In the genomic region with DNA sequence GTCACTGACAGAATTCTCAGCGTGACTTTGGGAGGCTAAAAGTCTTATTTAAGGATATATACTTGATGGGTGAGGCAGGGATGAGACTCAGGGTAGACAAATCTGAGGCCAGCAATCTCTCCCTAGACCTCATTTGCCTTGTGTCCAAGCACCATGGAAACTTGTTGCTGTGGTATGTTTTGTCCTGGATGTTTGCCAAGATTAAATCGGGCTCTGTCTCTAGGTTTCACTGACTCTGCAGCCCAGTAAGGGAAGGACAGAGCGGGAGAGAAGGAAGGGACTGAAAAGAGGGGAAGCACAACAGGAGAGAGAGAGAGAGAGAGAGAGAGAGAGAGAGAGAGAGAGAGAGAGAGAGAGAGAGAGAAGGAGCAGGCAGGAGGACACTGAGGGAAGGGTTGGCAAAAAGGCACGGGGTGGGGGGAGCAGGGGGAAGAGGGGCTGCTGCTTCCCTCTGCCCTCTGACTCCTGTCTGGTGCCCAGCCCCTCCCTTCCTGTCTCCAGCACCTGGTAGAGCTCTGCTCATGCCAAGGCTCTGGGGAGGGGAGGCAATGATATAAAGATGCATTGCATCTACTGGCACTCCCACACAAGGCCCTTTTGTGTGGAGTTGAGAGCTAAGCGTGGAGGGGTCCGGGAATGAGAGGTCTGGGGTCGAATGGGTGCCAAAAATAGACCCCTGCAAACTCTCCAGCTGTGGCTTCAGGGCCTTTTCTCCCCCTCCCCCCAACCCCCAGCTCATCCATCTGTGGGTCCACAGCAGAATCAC, we compare ENCODE assay signal across 9 mouse cellular contexts. TPM values are rescaled to one million over a fixed set of nuclear protein-coding genes. Genes with fewer than 3 reads are reported as not detected.
A peak's percentile ranks its signal among the peaks of the same experiment; 100 is the strongest.
DNase-seq lines count a peak whose midpoint lies in the region; ATAC-seq lines count a peak whose summit lies in the region.
"Had no signal": no experiment of that assay in that cellular context is flagged by ENCODE, and none has a peak within 500 bp of the region (broad histone marks: within the 10 kb centered on the region; RNA-seq: fewer than 3 reads in every experiment).

No protein-coding gene starts in this region.

- H3K36me3 ChIP-seq in heart, embryonic 14.5 days (ENCODE audit: control insufficient read depth, insufficient read depth, low read length), result no peaks in the 10 kb centered on the region

- intact Hi-C loops in heart, postnatal 25 days (cut with DNase I), result loop anchor here (5.0 to 10.0 kb wide), 3 partner anchors 38 to 215 kb away; no protein-coding TSS in a partner anchor

- H3K9ac ChIP-seq in heart, embryonic 14.5 days (ENCODE audit: low read length), result no peak overlapping the region

- H3K4me3 ChIP-seq in heart, embryonic 14.5 days (ENCODE audit: control insufficient read depth in 1 of 2, insufficient read depth in 1 of 2, low read depth in 1 of 2, low read length in 2 of 2), result no peak overlapping the region

- no peaks in the 10 kb centered on the region for H3K9me3 ChIP-seq in heart, embryonic 14.5 days (ENCODE audit: control insufficient read depth, low read length)

- WGBS in heart, embryonic 14.5 days, result 27% methylated on average over 7 of the region's 7 CpGs

- peak overlapping the region; percentile 3 to 66; a peak in 3 of 4 replicates for H3K27ac ChIP-seq in heart, embryonic 14.5 days (replicated peaks in 1 of 2; ENCODE audit: control insufficient read depth in 1 of 2, insufficient read depth in 1 of 2, low read depth in 2 of 2, low read length in 2 of 2)

- H3K27me3 ChIP-seq in heart, embryonic 14.5 days (ENCODE audit: control insufficient read depth, insufficient read depth, low read length), result no peaks in the 10 kb centered on the region

- peak overlapping the region; percentile 34 for H3K4me2 ChIP-seq in heart, embryonic 14.5 days (ENCODE audit: low read length)

- DNase-seq in heart, adult 18-20 months, result peak; percentile 23 to 28
- DNase-seq in heart, postnatal 25 days (ENCODE audit: low spot score), result no peak
- peak; percentile 50 for DNase-seq in Muller cell, postnatal 12 days (ENCODE audit: inconsistent ontology term)
- peak; percentile 32 for DNase-seq in mesoderm, embryonic 11.5 days (ENCODE audit: low read depth, low spot score)
- no peak for DNase-seq in urinary bladder, adult 18-20 months (ENCODE audit: low spot score in 2 of 2)
- no peak for DNase-seq in cerebellum, adult 11-12 months
- DNase-seq: kidney, postnatal 4 days had no signal

- peak; percentile 51 for ATAC-seq in heart, embryonic 14.5 days (ENCODE audit: insufficient number of reproducible peaks, insufficient read depth, low FRiP score, low read depth)
- no peak for ATAC-seq in inflammation-experienced regulatory T-cells, adult 6 months

- peaks cover 16 to 26% of the 10 kb centered on the region in 2 experiments for H3K4me1 ChIP-seq in heart, embryonic 14.5 days (ENCODE audit: control insufficient read depth in 2 of 2, insufficient read depth in 2 of 2, low read length in 2 of 2)

RNA-seq across cellular contexts. Expression of a gene that starts 9.3 kb away (rescaled TPM):
- 1 to 10 TPM; 3.6 to 3.8 TPM for total RNA-seq in heart, adult 18-20 months (2021)
- total RNA-seq in heart, postnatal 25 days (2021), result 1 to 10 TPM; 7.2 to 8.6 TPM
- polyA plus RNA-seq in heart, embryonic 14.5 days (2014; fragmentation: Nextera tagmentation; extraction: Ambion mirVana), result 4.2 and 4.5 TPM in 2 replicates
- 1 to 10 TPM; 1.1 to 3.9 (median 2.6) TPM for polyA plus RNA-seq in inflammation-experienced regulatory T-cells, adult 6 months (2017; shearing (Covaris generic))

Comparison
In these comparisons a context has a peak if more than half of its experiments do, and no peak if none do; other contexts are left out.
1. DNase-seq: peak in heart, adult 18-20 months (2 of 2), Muller cell, postnatal 12 days (single experiment) and mesoderm, embryonic 11.5 days (single experiment); none in heart, postnatal 25 days (single experiment), urinary bladder, adult 18-20 months (0 of 2) and cerebellum, adult 11-12 months (single experiment).